Mouse (Mus musculus) olfactory bulb, adult 2 months (tissue): ENCODE results near the gene Znfx1.

Source experiments
- CTCF ChIP-seq: fragments of 200-500 bp; IDR thresholded peaks from 2 replicates; pipeline ENCODE4 v1.5.1; 2012; ENCODE audit warnings: low read depth, mild to moderate bottlenecking, low read length, moderate library complexity; ENCODE audit not compliant: insufficient read depth
- POLR2A ChIP-seq: fragments of 200-500 bp; IDR thresholded peaks from 2 replicates; pipeline ENCODE4 v1.6.1; 2012; ENCODE audit warnings: mild to moderate bottlenecking, low read depth, low read length, moderate library complexity; ENCODE audit not compliant: insufficient read depth

- TF ChIP-seq POLR2A = no peak
- no peak for TF ChIP-seq CTCF
Measured at GRCm38 (mm10) chr2:167048698-167049358, 14.0 kb downstream of the Znfx1 start.
